Mouse (Mus musculus): ENCODE results near the gene Cep95. TPM values are rescaled to one million over a fixed set of nuclear protein-coding genes. Genes with fewer than 3 reads are reported as not detected.

Cep95 gene
- total and polyA plus RNA-seq, 3 experiments: 17.5 to 21.7 (median 19.3) TPM

DNA sequence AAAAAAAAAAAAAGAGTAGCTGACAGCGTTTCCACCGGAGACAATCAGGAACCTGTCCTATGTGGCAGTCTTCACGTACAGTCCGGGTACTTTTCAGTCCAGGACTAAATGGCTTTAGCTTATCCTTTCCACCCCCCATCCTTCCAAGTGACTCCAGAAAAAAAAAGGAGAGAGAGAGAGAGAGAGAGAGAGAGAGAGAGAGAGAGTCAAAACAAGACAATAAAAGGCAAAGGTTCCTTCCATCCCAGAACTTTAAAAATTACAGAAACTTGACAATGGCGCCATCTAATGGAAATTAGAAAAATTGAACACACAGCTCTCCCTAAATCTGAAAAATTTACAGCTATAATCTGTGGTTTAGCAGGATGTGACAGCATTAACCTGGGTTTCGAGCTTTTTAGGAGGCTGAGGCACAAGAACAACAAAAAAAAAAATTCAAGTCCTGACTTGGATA lies 46.6 kb upstream of the Cep95 start:
- DNase-seq (ENCODE audit: extremely low read depth): peak; percentile 73
- no peaks in the 10 kb centered on the region for H3K27me3 ChIP-seq (replicated peaks)
- no peak overlapping the region for H3K27ac ChIP-seq (ENCODE audit: insufficient read depth, low read depth)
- H3K4me2 ChIP-seq (ENCODE audit: insufficient read depth, low read depth, poor library complexity, severe bottlenecking): no peak overlapping the region
- H3K4me1 ChIP-seq (ENCODE audit: control insufficient read depth in 1 of 2, insufficient read depth in 2 of 2): peaks cover 3 to 52% of the 10 kb centered on the region in 2 experiments; a peak in 3 of 4 replicates
- in situ Hi-C loops (cut with MboI; ENCODE audit: low pct_ligation_motif_present, low pct_unique_long_range_greater_than_20kb, low sequenced_read_pairs): no loop called here
- H3K4me3 ChIP-seq (replicated peaks in 1 of 3; ENCODE audit: low read depth in 2 of 3, low read length in 2 of 3, poor library complexity in 1 of 3): no peak overlapping the region
- dilution Hi-C loops (cut with MboI; ENCODE audit: extremely low pct_ligation_motif_present, extremely low pct_unique_long_range_greater_than_20kb, low sequenced_read_pairs): no loop called here
- H3K79me2 ChIP-seq (replicated peaks; ENCODE audit: control insufficient read depth, extremely low read depth, insufficient read depth, poor library complexity, severe bottlenecking): peaks cover 12% of the 10 kb centered on the region
- TF ChIP-seq USF2 (conservative IDR thresholded peaks at IDR 0.05; ENCODE audit: low read depth, low read length) (no peak), UBTF (IDR thresholded peaks at IDR 0.05; ENCODE audit: low read depth, low read length) (no peak), ELF1 (IDR thresholded peaks at IDR 0.05; ENCODE audit: low read depth, low read length) (no peak), SMC3 (IDR thresholded peaks at IDR 0.05; ENCODE audit: low read depth, low read length) (peak; percentile 93), ZNF384 (IDR thresholded peaks at IDR 0.05; ENCODE audit: low read depth, low read length) (peak; percentile 78), MAFK (IDR thresholded peaks at IDR 0.05; ENCODE audit: insufficient replicate concordance, low read length) (no peak), CTCF (conservative IDR thresholded peaks at IDR 0.05 in 1 of 2, IDR thresholded peaks at IDR 0.05 in 1 of 2; ENCODE audit: low read depth in 2 of 2, low read length in 2 of 2) (peak; percentile 65 to 92), MAZ (IDR thresholded peaks at IDR 0.05; ENCODE audit: low read depth, low read length) (no peak), POLR2A (IDR thresholded peaks at IDR 0.05; ENCODE audit: low read depth, low read length) (no peak), ZC3H11A (IDR thresholded peaks at IDR 0.05; ENCODE audit: low read depth, low read length) (peak; percentile 85), IRF4 (IDR thresholded peaks at IDR 0.05; ENCODE audit: low read depth, low read length) (no peak), RAD21 (IDR thresholded peaks at IDR 0.05; ENCODE audit: low read depth, low read length) (peak; percentile 89), PAX5 (IDR thresholded peaks at IDR 0.05; ENCODE audit: low read length) (no peak)
- no peak overlapping the region for H3K9ac ChIP-seq (ENCODE audit: insufficient read depth, low read depth)
- peaks cover 9% of the 10 kb centered on the region for H3K9me3 ChIP-seq (replicated peaks; ENCODE audit: low read length)
- H3K36me3 ChIP-seq (replicated peaks in 1 of 2; ENCODE audit: control insufficient read depth in 1 of 2, insufficient read depth in 1 of 2, low read length in 1 of 2): peaks cover 4 to 22% of the 10 kb centered on the region in 2 experiments

DNA sequence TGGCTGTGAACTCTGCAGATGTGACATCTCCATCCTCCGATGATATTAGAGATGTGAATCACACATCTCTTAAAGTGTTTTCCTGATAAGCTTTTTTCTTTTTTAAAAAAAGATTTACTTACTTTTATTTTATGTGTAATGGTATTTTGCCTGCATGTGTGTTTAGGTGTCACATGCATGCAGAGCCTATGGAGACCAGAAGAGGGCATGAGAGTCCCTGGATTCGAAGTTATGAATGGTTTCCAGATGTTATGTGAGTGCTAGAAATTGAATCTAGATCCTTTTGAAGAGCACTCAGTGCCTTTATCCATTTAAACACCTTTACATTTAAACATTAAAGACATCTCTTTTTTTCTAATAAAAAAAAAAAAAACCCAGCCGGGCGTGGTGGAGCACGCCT lies 44.1 kb upstream of the Cep95 start:
- Histone ChIP-seq H3K27ac (ENCODE audit: insufficient read depth, low read depth) (no peak overlapping the region), H3K4me2 (ENCODE audit: insufficient read depth, low read depth, poor library complexity, severe bottlenecking) (no peak overlapping the region), H3K9me3 (replicated peaks; ENCODE audit: low read length) (peaks cover 11% of the 10 kb centered on the region), H3K79me2 (replicated peaks; ENCODE audit: control insufficient read depth, extremely low read depth, insufficient read depth, poor library complexity, severe bottlenecking) (peaks cover 12% of the 10 kb centered on the region), H3K9ac (ENCODE audit: insufficient read depth, low read depth) (no peak overlapping the region), H3K4me1 (ENCODE audit: control insufficient read depth in 1 of 2, insufficient read depth in 2 of 2) (peaks cover 0 to 29% of the 10 kb centered on the region in 2 experiments; a peak in 2 of 4 replicates), H3K36me3 (replicated peaks in 1 of 2; ENCODE audit: control insufficient read depth in 1 of 2, insufficient read depth in 1 of 2, low read length in 1 of 2) (peaks cover 4 to 17% of the 10 kb centered on the region in 2 experiments), H3K4me3 (replicated peaks in 1 of 3; ENCODE audit: low read depth in 2 of 3, low read length in 2 of 3, poor library complexity in 1 of 3) (no peak overlapping the region), H3K27me3 (replicated peaks) (no peaks in the 10 kb centered on the region)
- peak; percentile 39 for DNase-seq (ENCODE audit: extremely low read depth)
- in situ Hi-C loops (cut with MboI; ENCODE audit: low pct_ligation_motif_present, low pct_unique_long_range_greater_than_20kb, low sequenced_read_pairs): no loop called here
- dilution Hi-C loops (cut with MboI; ENCODE audit: extremely low pct_ligation_motif_present, extremely low pct_unique_long_range_greater_than_20kb, low sequenced_read_pairs): no loop called here
- TF ChIP-seq MEF2A (IDR thresholded peaks at IDR 0.05; ENCODE audit: borderline replicate concordance, low read depth, low read length) (no peak), CTCF (conservative IDR thresholded peaks at IDR 0.05 in 1 of 2, IDR thresholded peaks at IDR 0.05 in 1 of 2; ENCODE audit: low read depth in 2 of 2, low read length in 2 of 2) (peak; percentile 36 to 69), ZMIZ1 (IDR thresholded peaks at IDR 0.05; ENCODE audit: low read depth, low read length) (no peak), UBTF (IDR thresholded peaks at IDR 0.05; ENCODE audit: low read depth, low read length) (no peak), RAD21 (IDR thresholded peaks at IDR 0.05; ENCODE audit: low read depth, low read length) (peak; percentile 73), ZNF384 (IDR thresholded peaks at IDR 0.05; ENCODE audit: low read depth, low read length) (peak; percentile 33), JUND (conservative IDR thresholded peaks at IDR 0.05; ENCODE audit: low read depth, low read length) (no peak), NRF1 (IDR thresholded peaks at IDR 0.05; ENCODE audit: low read depth, low read length) (no peak), SIN3A (IDR thresholded peaks at IDR 0.05; ENCODE audit: low read length) (no peak), ZC3H11A (IDR thresholded peaks at IDR 0.05; ENCODE audit: low read depth, low read length) (peak; percentile 14), MYC (IDR thresholded peaks at IDR 0.05; ENCODE audit: low read depth, low read length) (0 out of 2 replicates have a peak, but pooled peaks have one; percentile 49), SMC3 (IDR thresholded peaks at IDR 0.05; ENCODE audit: low read depth, low read length) (peak; percentile 74), POLR2A (IDR thresholded peaks at IDR 0.05; ENCODE audit: low read depth, low read length) (no peak), TCF12 (IDR thresholded peaks at IDR 0.05; ENCODE audit: low read depth, low read length) (no peak), IRF4 (IDR thresholded peaks at IDR 0.05; ENCODE audit: low read depth, low read length) (no peak)
